Mouse (Mus musculus): ENCODE measurements around the gene Trmt2b.
"Not testable (repeated sequence)": the region's sequence is repeated elsewhere in the genome, so short reads cannot be mapped to it uniquely, and the experiment has no call there.

Gene Trmt2b

GRCm38 (mm10) chrX:134220618-134221017 is 56.2 kb downstream of the Trmt2b start:
- DNase-seq (ENCODE audit: low spot score): no peak

GRCm38 (mm10) chrX:134218161-134218560 is 58.6 kb downstream of the Trmt2b start:
- DNase-seq (ENCODE audit: low spot score): no peak

- no peak for DNase-seq (ENCODE audit: low spot score)
These were observed 65.6 kb downstream of the Trmt2b start for GRCm38 (mm10) chrX:134211151-134211642.

- DNase-seq (ENCODE audit: low spot score): no peak
These were observed 68.3 kb downstream of the Trmt2b start for GRCm38 (mm10) chrX:134208491-134208890.

- not testable (repeated sequence) for DNase-seq (ENCODE audit: low spot score)
These were observed 89.6 kb downstream of the Trmt2b start, which contains the start of gene Arl13a for GRCm38 (mm10) chrX:134187201-134187600. TSS of gene Arl13a (plus strand) at chrX:134187501.

- DNase-seq (ENCODE audit: low spot score): no peak
These were observed 102.1 kb downstream of the Trmt2b start for GRCm38 (mm10) chrX:134174699-134175098.

Measured in ovary, adult 18-20 months (tissue).